Mouse (Mus musculus) cerebellum, adult 2 months (tissue): ENCODE results near the gene Psmd8.

ENCODE experiments used
- CTCF ChIP-seq: fragments of 200-500 bp; IDR thresholded peaks from 2 replicates; pipeline ENCODE4 v1.5.1; 2011; ENCODE audit warnings: low read depth, mild to moderate bottlenecking, control low read depth, low read length, moderate library complexity, borderline replicate concordance; ENCODE audit not compliant: insufficient read depth
- POLR2A ChIP-seq: fragments of 200-500 bp; IDR thresholded peaks from 2 replicates; pipeline ENCODE4 v1.6.1; 2011; ENCODE audit warnings: low read length, control low read depth, borderline replicate concordance; ENCODE audit not compliant: insufficient read depth

DNA sequence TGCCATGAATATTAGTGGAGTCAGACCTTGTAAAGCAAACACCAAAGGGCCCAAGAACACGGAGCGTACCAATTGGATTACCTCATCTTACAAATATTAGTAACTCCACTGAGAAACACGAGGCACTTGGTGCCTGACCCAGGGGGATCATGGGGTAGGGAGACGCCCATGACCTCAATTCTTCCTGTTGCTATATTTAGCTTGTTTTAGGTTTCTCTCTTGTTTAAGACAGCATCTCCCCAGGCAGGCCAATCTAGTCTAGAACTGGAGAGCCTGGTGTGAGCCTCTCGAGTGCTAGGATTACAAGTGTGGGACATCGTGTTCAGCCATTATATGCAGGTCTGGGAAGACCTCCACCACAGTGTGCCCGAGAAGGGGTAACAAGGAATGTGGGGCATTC, 1.2 kb downstream of the Psmd8 start:
- TF ChIP-seq CTCF (no peak), POLR2A (no peak)
